Comparison of ENCODE assay signal across 9 mouse cellular contexts in the genomic region with DNA sequence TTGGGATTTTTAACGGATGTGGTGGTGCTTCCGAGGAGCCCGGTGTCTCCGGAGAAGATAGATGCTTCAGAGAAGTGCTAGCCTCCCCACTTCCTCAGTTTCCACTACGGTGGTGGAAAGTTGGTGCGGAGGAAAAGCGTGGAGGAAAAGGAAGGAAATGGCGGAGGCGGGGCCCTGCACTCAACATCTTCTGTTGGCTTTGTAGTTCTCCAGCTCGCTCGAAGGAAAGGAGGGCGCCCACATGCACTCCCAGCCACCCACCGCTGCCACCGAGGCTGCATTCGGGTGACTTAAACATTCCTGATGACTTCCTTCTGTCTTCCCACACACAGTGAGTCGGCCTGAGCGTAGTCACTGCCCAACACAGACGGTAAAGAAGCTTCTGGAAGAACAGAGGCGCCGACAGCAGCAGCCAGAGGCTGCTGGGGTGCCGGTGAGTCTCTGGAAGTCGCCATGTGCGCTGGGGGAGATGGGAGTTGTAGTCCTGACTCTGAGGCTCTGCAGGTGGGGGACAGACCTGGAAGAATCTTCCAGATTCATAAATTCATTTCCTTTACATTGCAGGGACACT. TPM values are rescaled to one million over a fixed set of nuclear protein-coding genes. Genes with fewer than 3 reads are reported as not detected.
DNase-seq lines count a peak whose midpoint lies in the region; ATAC-seq and TF ChIP-seq lines count a peak whose summit lies in the region.
"Had no signal": no experiment of that assay in that cellular context is flagged by ENCODE, and none has a peak within 500 bp of the region (broad histone marks: within the 10 kb centered on the region; RNA-seq: fewer than 3 reads in every experiment).

No protein-coding gene starts in this region.

- TF ChIP-seq CTCF in heart, adult 2 months (IDR thresholded peaks at IDR 0.05) = no peak

- no peak for TF ChIP-seq POLR2A in heart, adult 2 months (IDR thresholded peaks at IDR 0.05; ENCODE audit: insufficient read depth, low read depth, low read length)

- peak overlapping the region; percentile 64 for H3K4me3 ChIP-seq in heart, adult 2 months
- peak overlapping the region; percentile 66 for H3K4me3 ChIP-seq in heart, embryonic 10.5 days
- H3K4me3 ChIP-seq in kidney, embryonic 16.5 days (ENCODE audit: low read length) = peak overlapping the region; percentile 58
- H3K4me3 ChIP-seq in lung, embryonic 16.5 days (ENCODE audit: low read length) = peak overlapping the region; percentile 64
- peak overlapping the region; percentile 51 for H3K4me3 ChIP-seq in stomach, embryonic 14.5 days (ENCODE audit: low read depth, low read length)

- no peak for ATAC-seq in kidney, embryonic 16.5 days (ENCODE audit: low FRiP score, low TSS enrichment)
- ATAC-seq in lung, embryonic 16.5 days (ENCODE audit: low read depth) = no peak
- ATAC-seq in stomach, embryonic 14.5 days (ENCODE audit: insufficient number of reproducible peaks, insufficient read depth, low FRiP score, low read depth) = no peak

- H3K9me3 ChIP-seq in heart, embryonic 10.5 days = no peaks in the 10 kb centered on the region
- peaks cover 8% of the 10 kb centered on the region; the same call in 1 of the 2 replicates for H3K9me3 ChIP-seq in kidney, embryonic 16.5 days (ENCODE audit: low read length)
- H3K9me3 ChIP-seq in lung, embryonic 16.5 days (ENCODE audit: control insufficient read depth, low read length) = peaks cover 4% of the 10 kb centered on the region; the same call in 1 of the 2 replicates
- no peaks in the 10 kb centered on the region for H3K9me3 ChIP-seq in stomach, embryonic 14.5 days (ENCODE audit: control insufficient read depth, low read depth, low read length)

- intact Hi-C loops in heart, adult 2 months (cut with DNase I) = no loop called here

- H3K9ac ChIP-seq in heart, adult 2 months (ENCODE audit: low read depth, low read length) = peak overlapping the region; percentile 7
- peak overlapping the region; percentile 73 for H3K9ac ChIP-seq in kidney, embryonic 16.5 days (replicated peaks; ENCODE audit: low read length)
- H3K9ac ChIP-seq in lung, embryonic 16.5 days (ENCODE audit: low read length) = peak overlapping the region; percentile 58
- H3K9ac ChIP-seq in stomach, embryonic 14.5 days (replicated peaks; ENCODE audit: low read depth, low read length) = peak overlapping the region; percentile 25; the same call in 1 of the 2 replicates

- TF ChIP-seq EP300 in heart, adult 2 months (IDR thresholded peaks at IDR 0.05; ENCODE audit: insufficient read depth, low read depth, low read length) = no peak

- no peaks in the 10 kb centered on the region for H3K27me3 ChIP-seq in heart, adult 2 months (ENCODE audit: control insufficient read depth, insufficient read depth, low read length)
- peaks cover 33% of the 10 kb centered on the region; the same call in 1 of the 2 replicates for H3K27me3 ChIP-seq in heart, embryonic 10.5 days (ENCODE audit: insufficient read depth, poor library complexity, severe bottlenecking)
- no peaks in the 10 kb centered on the region for H3K27me3 ChIP-seq in kidney, embryonic 16.5 days (ENCODE audit: insufficient read depth, low read length)
- H3K27me3 ChIP-seq in lung, embryonic 16.5 days (ENCODE audit: control insufficient read depth, insufficient read depth, low read depth, low read length) = no peaks in the 10 kb centered on the region
- no peaks in the 10 kb centered on the region for H3K27me3 ChIP-seq in stomach, embryonic 14.5 days (ENCODE audit: control insufficient read depth, insufficient read depth, low read length)

- peak overlapping the region; percentile 66 for H3K27ac ChIP-seq in heart, adult 2 months
- H3K27ac ChIP-seq in heart, embryonic 10.5 days = peak overlapping the region; percentile 75
- H3K27ac ChIP-seq in kidney, embryonic 16.5 days (ENCODE audit: low read length) = peak overlapping the region; percentile 61; the same call in 1 of the 2 replicates
- peak overlapping the region; percentile 59; the same call in 1 of the 2 replicates for H3K27ac ChIP-seq in lung, embryonic 16.5 days (ENCODE audit: low read length)
- no peak overlapping the region; the same call in 1 of the 2 replicates for H3K27ac ChIP-seq in stomach, embryonic 14.5 days (ENCODE audit: low read length)

- H3K4me2 ChIP-seq in kidney, embryonic 16.5 days (replicated peaks; ENCODE audit: low read depth, low read length) = peak overlapping the region; percentile 96
- H3K4me2 ChIP-seq in lung, embryonic 16.5 days (ENCODE audit: low read depth, low read length) = peak overlapping the region; percentile 83
- peak overlapping the region; percentile 96 for H3K4me2 ChIP-seq in stomach, embryonic 14.5 days (replicated peaks; ENCODE audit: low read depth, low read length)

- peak; percentile 47 to 65 for DNase-seq in heart, adult 2 months
- DNase-seq in heart, postnatal 4 days = no peak
- peak; percentile 83 for DNase-seq in brain, adult 2 months (ENCODE audit: low read depth, low spot score)
- DNase-seq in heart, embryonic 10.5 days (ENCODE audit: low spot score) = no peak
- no peak for DNase-seq in urinary bladder, postnatal 10 days (ENCODE audit: low spot score)

- no peaks in the 10 kb centered on the region for H3K36me3 ChIP-seq in heart, adult 2 months (ENCODE audit: control insufficient read depth, insufficient read depth, low read length)
- peaks cover 19% of the 10 kb centered on the region for H3K36me3 ChIP-seq in heart, embryonic 10.5 days
- peaks cover 3% of the 10 kb centered on the region; the same call in 1 of the 2 replicates for H3K36me3 ChIP-seq in kidney, embryonic 16.5 days (ENCODE audit: insufficient read depth, low read length)
- H3K36me3 ChIP-seq in lung, embryonic 16.5 days (ENCODE audit: control insufficient read depth, insufficient read depth, low read length) = no peaks in the 10 kb centered on the region
- H3K36me3 ChIP-seq in stomach, embryonic 14.5 days (ENCODE audit: control insufficient read depth, insufficient read depth, low read length) = no peaks in the 10 kb centered on the region

- 15% methylated on average over 23 of the region's 23 CpGs for WGBS in heart, adult 2 months
- 24% methylated on average over 23 of the region's 23 CpGs for WGBS in heart, embryonic 10.5 days
- 45% methylated on average over 23 of the region's 23 CpGs for WGBS in kidney, embryonic 16.5 days
- 26% methylated on average over 23 of the region's 23 CpGs for WGBS in lung, embryonic 16.5 days
- 38% methylated on average over 23 of the region's 23 CpGs for WGBS in stomach, embryonic 14.5 days

- H3K4me1 ChIP-seq in heart, adult 2 months (ENCODE audit: control insufficient read depth, insufficient read depth, low read length) = peaks cover 2% of the 10 kb centered on the region; the same call in 1 of the 2 replicates
- peaks cover 18% of the 10 kb centered on the region for H3K4me1 ChIP-seq in heart, embryonic 10.5 days
- H3K4me1 ChIP-seq in kidney, embryonic 16.5 days (ENCODE audit: insufficient read depth, low read length) = peaks cover 17% of the 10 kb centered on the region
- H3K4me1 ChIP-seq in lung, embryonic 16.5 days (replicated peaks; ENCODE audit: control insufficient read depth, insufficient read depth, low read length) = peaks cover 5% of the 10 kb centered on the region; the same call in 1 of the 2 replicates
- peaks cover 5% of the 10 kb centered on the region; the same call in 1 of the 2 replicates for H3K4me1 ChIP-seq in stomach, embryonic 14.5 days (ENCODE audit: control insufficient read depth, insufficient read depth, low read length)

- no peaks in the 10 kb centered on the region for H3K79me2 ChIP-seq in heart, adult 2 months (replicated peaks; ENCODE audit: control insufficient read depth, insufficient read depth, low read length)

RNA-seq across cellular contexts. Expression of a gene that starts 1.6 kb away (rescaled TPM):
- total RNA-seq in heart, adult 2 months (2021) = under 1 TPM; 0.47 to 0.66 TPM
- polyA plus RNA-seq in heart, adult 2 months (2012; rRNA removed) = 0.94 and 1.3 TPM in 2 replicates
- 1 to 10 TPM in 1 of 2 experiments, under 1 TPM in 1; 0.43 to 1.3 TPM for total RNA-seq in heart, postnatal 4 days (2021)
- polyA plus RNA-seq in heart, embryonic 10.5 days (2016; fragmentation: Nextera tagmentation; extraction: Ambion mirVana) = 1.5 and 1.6 TPM in 2 replicates
- polyA plus RNA-seq in kidney, embryonic 16.5 days (2015; fragmentation: Nextera tagmentation; extraction: Ambion mirVana) = 1.6 and 2.0 TPM in 2 replicates
- polyA plus RNA-seq in lung, embryonic 16.5 days (2015; fragmentation: Nextera tagmentation; extraction: Ambion mirVana) = 1.9 and 2.0 TPM in 2 replicates
- polyA plus RNA-seq in stomach, embryonic 14.5 days (2014; fragmentation: Nextera tagmentation; extraction: Ambion mirVana) = 2.0 and 2.7 TPM in 2 replicates

RNA-seq across cellular contexts. Expression of a gene that starts 3.5 kb away (rescaled TPM):
- under 1 TPM in 1 of 2 experiments, not detected in 1; 0.59 TPM for total RNA-seq in heart, adult 2 months (2021)
- 4.8 TPM in 1 of 2 replicates, not detected in the other for polyA plus RNA-seq in heart, adult 2 months (2012; rRNA removed)
- total RNA-seq in heart, postnatal 4 days (2021) = under 1 TPM in 1 of 2 experiments, not detected in 1; 0.88 TPM
- 0.35 TPM in 1 of 2 replicates, not detected in the other for polyA plus RNA-seq in heart, embryonic 10.5 days (2016; fragmentation: Nextera tagmentation; extraction: Ambion mirVana)
- 0.63 and 0.84 TPM in 2 replicates for polyA plus RNA-seq in kidney, embryonic 16.5 days (2015; fragmentation: Nextera tagmentation; extraction: Ambion mirVana)
- polyA plus RNA-seq in lung, embryonic 16.5 days (2015; fragmentation: Nextera tagmentation; extraction: Ambion mirVana) = 2.0 and 2.6 TPM in 2 replicates
- 1.1 TPM in 1 of 2 replicates, not detected in the other for polyA plus RNA-seq in stomach, embryonic 14.5 days (2014; fragmentation: Nextera tagmentation; extraction: Ambion mirVana)
- total RNA-seq: layer of hippocampus, postnatal 14 days had no signal

RNA-seq across cellular contexts. Expression of a gene that starts 9.6 kb away (rescaled TPM):
- 10 to 100 TPM; 20.1 to 23.6 TPM for total RNA-seq in heart, adult 2 months (2021)
- 62.7 and 65.5 TPM in 2 replicates for polyA plus RNA-seq in heart, adult 2 months (2012; rRNA removed)
- total RNA-seq in heart, postnatal 4 days (2021) = 10 to 100 TPM; 11.1 to 13.5 TPM
- polyA plus RNA-seq in heart, embryonic 10.5 days (2016; fragmentation: Nextera tagmentation; extraction: Ambion mirVana) = 2.2 and 9.0 TPM in 2 replicates
- 29.3 and 31.4 TPM in 2 replicates for polyA plus RNA-seq in kidney, embryonic 16.5 days (2015; fragmentation: Nextera tagmentation; extraction: Ambion mirVana)
- polyA plus RNA-seq in lung, embryonic 16.5 days (2015; fragmentation: Nextera tagmentation; extraction: Ambion mirVana) = 53.5 and 63.9 TPM in 2 replicates
- 47.0 and 56.5 TPM in 2 replicates for polyA plus RNA-seq in stomach, embryonic 14.5 days (2014; fragmentation: Nextera tagmentation; extraction: Ambion mirVana)

RNA-seq across cellular contexts. Expression of a gene that starts 22.2 kb away (rescaled TPM):
- total RNA-seq in heart, adult 2 months (2021) = 1 to 10 TPM; 3.2 to 3.5 TPM
- polyA plus RNA-seq in heart, adult 2 months (2012; rRNA removed) = 3.6 and 6.2 TPM in 2 replicates
- total RNA-seq in heart, postnatal 4 days (2021) = 1 to 10 TPM; 6.0 to 7.4 TPM
- 44.3 and 50.4 TPM in 2 replicates for polyA plus RNA-seq in heart, embryonic 10.5 days (2016; fragmentation: Nextera tagmentation; extraction: Ambion mirVana)
- 27.9 and 31.5 TPM in 2 replicates for polyA plus RNA-seq in kidney, embryonic 16.5 days (2015; fragmentation: Nextera tagmentation; extraction: Ambion mirVana)
- 20.4 and 22.3 TPM in 2 replicates for polyA plus RNA-seq in lung, embryonic 16.5 days (2015; fragmentation: Nextera tagmentation; extraction: Ambion mirVana)
- 37.4 and 39.0 TPM in 2 replicates for polyA plus RNA-seq in stomach, embryonic 14.5 days (2014; fragmentation: Nextera tagmentation; extraction: Ambion mirVana)

RNA-seq across cellular contexts. Expression of a gene that starts 34.3 kb away (rescaled TPM):
- not detected for total RNA-seq in heart, adult 2 months (2021)
- polyA plus RNA-seq in heart, adult 2 months (2012; rRNA removed) = not detected in 2 replicates
- under 1 TPM in 1 of 2 experiments, not detected in 1; 0.34 TPM for total RNA-seq in heart, postnatal 4 days (2021)
- polyA plus RNA-seq in heart, embryonic 10.5 days (2016; fragmentation: Nextera tagmentation; extraction: Ambion mirVana) = 3.3 and 5.2 TPM in 2 replicates
- 0.78 and 1.1 TPM in 2 replicates for polyA plus RNA-seq in kidney, embryonic 16.5 days (2015; fragmentation: Nextera tagmentation; extraction: Ambion mirVana)
- polyA plus RNA-seq in lung, embryonic 16.5 days (2015; fragmentation: Nextera tagmentation; extraction: Ambion mirVana) = not detected in 2 replicates
- 0.45 and 1.2 TPM in 2 replicates for polyA plus RNA-seq in stomach, embryonic 14.5 days (2014; fragmentation: Nextera tagmentation; extraction: Ambion mirVana)

Comparison
In these comparisons a context has a peak if more than half of its experiments do, and no peak if none do; other contexts are left out.
1. DNase-seq: peak in heart, adult 2 months (2 of 2) and brain, adult 2 months (single experiment); none in heart, postnatal 4 days (single experiment), heart, embryonic 10.5 days (single experiment) and urinary bladder, postnatal 10 days (single experiment).
2. H3K9ac ChIP-seq: peak in every context shown above with its lines; median percentile 73 in kidney, embryonic 16.5 days; 58 in lung, embryonic 16.5 days; 25 in stomach, embryonic 14.5 days; 7 in heart, adult 2 months.
3. Peak in every context shown above with its lines, with median percentiles within 50 percentile points of each other: H3K4me3 ChIP-seq and H3K4me2 ChIP-seq.